Mouse (Mus musculus) myocyte (in vitro differentiated cells): Measurements from ENCODE around the gene Cct5.

Experiments used
- CEBPB ChIP-seq: IDR thresholded peaks from 2 replicates; pipeline ENCODE4 v1.6.1; 2011; ENCODE audit warnings: mild to moderate bottlenecking, moderate library complexity; ENCODE audit not compliant: poor library complexity, insufficient read depth, severe bottlenecking
- E2F4 ChIP-seq: IDR thresholded peaks from one replicate; pipeline ENCODE4 v1.6.1; 2011; ENCODE audit warnings: mild to moderate bottlenecking, control low read depth, moderate library complexity; ENCODE audit not compliant: insufficient read depth
- MAX ChIP-seq: IDR thresholded peaks from one replicate; pipeline ENCODE4 v1.6.1; 2011; ENCODE audit warnings: low read depth, mild to moderate bottlenecking, control low read depth
- POLR2A ChIP-seq: IDR thresholded peaks from one replicate; pipeline ENCODE4 v1.6.1; 2011; ENCODE audit warnings: low read depth, mild to moderate bottlenecking, control low read depth, moderate library complexity; ENCODE audit not compliant: insufficient read length
- SRF ChIP-seq: IDR thresholded peaks from one replicate; pipeline ENCODE4 v1.6.1; 2011; ENCODE audit warnings: low read depth; ENCODE audit not compliant: control insufficient read depth, insufficient read length

- no peak for TF ChIP-seq SRF
- no peak for TF ChIP-seq E2F4
- TF ChIP-seq POLR2A, result no peak
- TF ChIP-seq CEBPB, result no peak
- no peak for TF ChIP-seq MAX
These were observed 1.8 kb downstream of the Cct5 start for GRCm38 (mm10) chr15:31599834-31600233.
